Mouse (Mus musculus): ENCODE results near the gene Oma1.

DNA sequence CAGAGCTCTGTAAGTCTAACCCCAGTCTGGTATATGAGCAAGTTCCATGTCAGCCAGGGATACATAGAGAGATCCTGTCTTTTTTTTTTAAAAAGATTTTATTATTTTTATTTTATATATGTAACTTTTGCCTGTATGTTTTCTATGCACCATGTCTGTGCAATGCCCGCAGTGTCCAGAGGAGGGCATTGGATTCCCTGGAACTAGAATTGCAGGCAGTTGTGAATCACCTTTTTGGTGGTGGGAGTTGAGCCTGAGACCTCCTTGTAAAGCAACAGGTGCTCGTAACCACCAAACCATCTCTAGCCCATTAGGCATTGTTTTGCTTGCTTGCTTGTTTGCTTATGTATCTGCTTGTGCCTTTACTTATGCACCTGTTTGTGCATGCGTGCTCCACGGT lies 35.6 kb downstream of the Oma1 start:
- TF ChIP-seq CTCF (IDR thresholded peaks at IDR 0.05; ENCODE audit: low read depth) = peak; percentile 42
- TF ChIP-seq EP300 (IDR thresholded peaks at IDR 0.05; ENCODE audit: low read depth) = no peak

Data from liver, postnatal 0 days (tissue).